Mouse (Mus musculus) lung, adult 2 months (tissue): ENCODE data around the gene Stox2.

ENCODE experiments used
- CTCF ChIP-seq: fragments of 200-500 bp; IDR thresholded peaks from 2 replicates; pipeline ENCODE4 v1.5.1; 2011; ENCODE audit warnings: mild to moderate bottlenecking, low read length, control low read depth; ENCODE audit not compliant: insufficient read depth
- POLR2A ChIP-seq: fragments of 200-500 bp; IDR thresholded peaks from 2 replicates; pipeline ENCODE4 v1.6.1; 2011; ENCODE audit warnings: low read depth, mild to moderate bottlenecking, control low read depth, low read length, borderline replicate concordance; ENCODE audit errors: extremely low read depth

GRCm38 (mm10) chr8:47439271-47439670 is 6.9 kb downstream of the Stox2 start:
- TF ChIP-seq CTCF (no peak), POLR2A (no peak)
